Mouse (Mus musculus) lung, embryonic 14.5 days (tissue): ENCODE measurements around the gene Nars2. TPM values are rescaled to one million over a fixed set of nuclear protein-coding genes. Genes with fewer than 3 reads are reported as not detected.
A peak's percentile ranks its signal among the peaks of the same experiment; 100 is the strongest.

Experiments
- ATAC-seq: fragments of 200-750 bp; cut with Nextera tagmentation; 2 replicates; pipeline ENCODE4 v1.8.0; 2017; ENCODE audit warnings: mild to moderate bottlenecking, moderate TSS enrichment, moderate library complexity; ENCODE audit not compliant: insufficient read depth
- DNase-seq: peaks from one replicate; pipeline ENCODE4 v3.0.0-alpha.2; 2015
- H3K27ac ChIP-seq: fragments of 300-500 bp; sonication (generic); 2 replicates; pipeline ENCODE4 v1.5.1; 2014; ENCODE audit warnings: low read depth, mild to moderate bottlenecking, moderate library complexity
- H3K27me3 ChIP-seq: fragments of 300-500 bp; sonication (generic); 2 replicates; pipeline ENCODE4 v1.6.1; 2014; ENCODE audit warnings: low read length, control low read depth; ENCODE audit not compliant: insufficient read depth
- H3K36me3 ChIP-seq: fragments of 300-500 bp; sonication (generic); 2 replicates; pipeline ENCODE4 v1.6.1; 2014; ENCODE audit warnings: control low read depth; ENCODE audit not compliant: insufficient read depth
- H3K4me1 ChIP-seq: fragments of 300-500 bp; sonication (generic); 2 replicates; pipeline ENCODE4 v1.6.1; 2014; ENCODE audit warnings: antibody characterized with exemption, control low read depth; ENCODE audit not compliant: insufficient read depth
- H3K4me2 ChIP-seq: fragments of 300-500 bp; sonication (generic); 2 replicates; pipeline ENCODE4 v1.6.1; 2014; ENCODE audit warnings: mild to moderate bottlenecking
- H3K4me3 ChIP-seq: fragments of 300-500 bp; sonication (generic); 2 replicates; pipeline ENCODE4 v1.5.1; 2014; ENCODE audit warnings: low read depth, low read length
- H3K9ac ChIP-seq: fragments of 300-500 bp; sonication (generic); 2 replicates; pipeline ENCODE4 v1.6.1; 2014
- H3K9me3 ChIP-seq: fragments of 300-500 bp; sonication (generic); 2 replicates; pipeline ENCODE4 v1.6.1; 2016; ENCODE audit warnings: low read depth, low read length, control low read depth
- CTCF ChIP-seq: IDR thresholded peaks from 2 replicates; pipeline ENCODE4 v1.5.1; 2016; ENCODE audit warnings: antibody characterized with exemption, low read depth
- WGBS: fragments of 180-500 bp; shearing (Covaris S2); extraction: QIAGEN DNeasy Blood & Tissue Kit; methylation state at CpG from one replicate; pipeline ENCODE4 v1.1.7; 2014; 5-methylcytosine and 5-hydroxymethylcytosine counted together
- polyA plus RNA-seq: library from polyadenylated mRNA; unstranded; fragments of >200 nt; fragmentation: Nextera tagmentation; extraction: Ambion mirVana; gene quantifications from 2 replicates; pipeline ENCODE4 v1.2.1, GENCODE M21; 2014

Gene Nars2
- polyA plus RNA-seq, 1 experiment from 2014 or later = 25.4 TPM

GRCm38 (mm10) chr7:97072061-97072460 lies 120.8 kb downstream of the Nars2 start:
- H3K27me3 ChIP-seq = no peaks in the 10 kb centered on the region
- H3K4me3 ChIP-seq = no peak overlapping the region
- H3K9ac ChIP-seq = no peak overlapping the region
- 45% methylated on average over 5 of the region's 5 CpGs for WGBS
- H3K4me2 ChIP-seq = no peak overlapping the region
- TF ChIP-seq CTCF = no peak
- ATAC-seq (no peak), DNase-seq (no peak)
- H3K4me1 ChIP-seq = no peaks in the 10 kb centered on the region
- H3K27ac ChIP-seq = no peak overlapping the region
- H3K9me3 ChIP-seq = no peaks in the 10 kb centered on the region
- no peaks in the 10 kb centered on the region for H3K36me3 ChIP-seq

- no peak for TF ChIP-seq CTCF
- no peak for DNase-seq
- 77% methylated on average over 1 of the region's 1 CpGs for WGBS
- Histone ChIP-seq H3K27ac (no peak overlapping the region), H3K4me1 (no peaks in the 10 kb centered on the region), H3K27me3 (no peaks in the 10 kb centered on the region), H3K36me3 (no peaks in the 10 kb centered on the region), H3K9ac (no peak overlapping the region), H3K9me3 (no peaks in the 10 kb centered on the region), H3K4me3 (no peak overlapping the region), H3K4me2 (no peak overlapping the region)
- ATAC-seq = no peak
Measured at GRCm38 (mm10) chr7:97074974-97075373, 123.7 kb downstream of the Nars2 start.

- H3K4me2 ChIP-seq = no peak overlapping the region
- H3K4me3 ChIP-seq = no peak overlapping the region
- TF ChIP-seq CTCF = no peak
- H3K4me1 ChIP-seq = no peaks in the 10 kb centered on the region
- ATAC-seq (no peak), DNase-seq (no peak)
- H3K9me3 ChIP-seq = no peaks in the 10 kb centered on the region
- H3K9ac ChIP-seq = no peak overlapping the region
- no peaks in the 10 kb centered on the region for H3K36me3 ChIP-seq
- H3K27ac ChIP-seq = no peak overlapping the region
- H3K27me3 ChIP-seq = no peaks in the 10 kb centered on the region
Measured at GRCm38 (mm10) chr7:97076977-97077376, 125.7 kb downstream of the Nars2 start.

- Histone ChIP-seq H3K9ac (no peak overlapping the region), H3K36me3 (no peaks in the 10 kb centered on the region), H3K27me3 (no peaks in the 10 kb centered on the region), H3K4me2 (no peak overlapping the region), H3K4me3 (no peak overlapping the region), H3K27ac (no peak overlapping the region), H3K9me3 (no peaks in the 10 kb centered on the region), H3K4me1 (0 out of 2 replicates have a peak, but pooled peaks cover 5% of the 10 kb centered on the region)
- ATAC-seq (no peak), DNase-seq (no peak)
- TF ChIP-seq CTCF = no peak
- 49% methylated on average over 4 of the region's 4 CpGs for WGBS
Measured at GRCm38 (mm10) chr7:97078685-97079084, 127.4 kb downstream of the Nars2 start.

- Histone ChIP-seq H3K4me2 (no peak overlapping the region), H3K9me3 (no peaks in the 10 kb centered on the region), H3K9ac (no peak overlapping the region), H3K4me3 (no peak overlapping the region), H3K36me3 (no peaks in the 10 kb centered on the region), H3K27ac (no peak overlapping the region), H3K27me3 (no peaks in the 10 kb centered on the region), H3K4me1 (0 out of 2 replicates have a peak, but pooled peaks cover 5% of the 10 kb centered on the region)
- peak; percentile 82 for DNase-seq
- WGBS = 10% methylated on average over 6 of the region's 6 CpGs
- peak; percentile 61 for TF ChIP-seq CTCF
- ATAC-seq = no peak
Measured at GRCm38 (mm10) chr7:97079145-97079544, 127.8 kb downstream of the Nars2 start.

- 41% methylated on average over 4 of the region's 4 CpGs for WGBS
- no peak for TF ChIP-seq CTCF
- H3K9ac ChIP-seq = no peak overlapping the region
- H3K4me1 ChIP-seq = 0 out of 2 replicates have a peak, but pooled peaks cover 5% of the 10 kb centered on the region
- no peaks in the 10 kb centered on the region for H3K27me3 ChIP-seq
- H3K27ac ChIP-seq = peak overlapping the region; percentile 44; the same call in 1 of the 2 replicates
- H3K4me3 ChIP-seq = no peak overlapping the region
- no peaks in the 10 kb centered on the region for H3K9me3 ChIP-seq
- DNase-seq = peak; percentile 16
- H3K36me3 ChIP-seq = no peaks in the 10 kb centered on the region
- no peak for ATAC-seq
- no peak overlapping the region for H3K4me2 ChIP-seq
Measured at GRCm38 (mm10) chr7:97079651-97080365, 128.5 kb downstream of the Nars2 start.

- H3K9ac ChIP-seq = peak overlapping the region; percentile 95
Measured at GRCm38 (mm10) chr7:97080621-97081241, 129.4 kb downstream of the Nars2 start.

More at GRCm38 (mm10) chr7:97080621-97081241, 129.4 kb downstream of the Nars2 start:
- H3K27ac ChIP-seq = peak overlapping the region; percentile 94
- TF ChIP-seq CTCF = no peak
- no peaks in the 10 kb centered on the region for H3K36me3 ChIP-seq
- peak overlapping the region; percentile 78 for H3K4me2 ChIP-seq
- no peaks in the 10 kb centered on the region for H3K27me3 ChIP-seq
- DNase-seq = peak; percentile 45
- 0 out of 2 replicates have a peak, but pooled peaks cover 5% of the 10 kb centered on the region for H3K4me1 ChIP-seq
- WGBS = 32% methylated on average over 4 of the region's 4 CpGs
- peak overlapping the region; percentile 94 for H3K4me3 ChIP-seq
- no peak for ATAC-seq
- H3K9me3 ChIP-seq = no peaks in the 10 kb centered on the region
